Comparison of ENCODE assay signal across 9 mouse cellular contexts in the genomic region with DNA sequence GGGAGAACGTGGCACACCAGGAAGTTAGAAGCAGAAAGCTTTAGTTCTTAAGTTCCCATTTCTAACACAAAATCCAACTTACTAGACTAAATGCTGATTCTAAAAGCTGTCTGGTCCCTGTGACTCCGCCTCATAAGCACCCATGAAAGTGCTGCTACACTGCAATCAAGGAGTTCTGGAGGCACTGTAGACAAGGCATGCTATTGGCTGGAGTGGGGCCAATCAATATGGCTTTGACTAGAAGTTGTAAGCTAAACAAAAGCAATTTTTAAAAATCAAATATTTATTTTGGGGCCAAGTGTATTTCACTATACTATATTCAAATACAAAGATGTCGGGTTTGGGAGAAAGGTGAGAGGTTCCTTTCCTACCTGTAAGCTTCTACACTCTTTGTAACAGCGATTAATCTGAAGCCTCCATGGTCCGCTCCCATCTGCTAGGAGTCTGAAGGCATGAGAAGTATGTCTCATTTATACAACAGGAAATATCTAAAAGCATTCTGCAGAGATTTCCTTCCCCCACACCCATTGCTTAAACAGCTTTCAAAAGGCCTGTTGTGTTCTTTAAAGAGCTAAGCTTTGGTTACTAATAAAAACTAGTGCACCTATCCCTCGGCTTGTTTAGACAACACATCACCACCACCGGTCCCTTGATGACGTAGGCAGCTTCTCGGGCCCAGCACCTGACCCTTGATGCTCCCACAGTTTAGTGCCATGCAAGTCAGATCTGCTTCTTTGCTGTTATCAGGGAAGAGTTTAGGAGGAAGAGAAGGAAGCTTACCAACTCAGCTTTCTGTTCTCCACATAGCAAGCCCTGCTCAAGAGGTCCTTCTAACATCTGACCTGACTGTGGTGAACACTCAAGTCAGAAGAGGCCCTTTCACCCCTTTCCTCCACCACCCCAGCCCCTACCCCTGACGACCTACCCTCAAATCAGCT. TPM values are rescaled to one million over a fixed set of nuclear protein-coding genes. Genes with fewer than 3 reads are reported as not detected.
DNase-seq lines count a peak whose midpoint lies in the region; ATAC-seq and TF ChIP-seq lines count a peak whose summit lies in the region.
"Had no signal": no experiment of that assay in that cellular context is flagged by ENCODE, and none has a peak within 500 bp of the region (broad histone marks: within the 10 kb centered on the region; RNA-seq: fewer than 3 reads in every experiment).

No protein-coding gene starts in this region.

- TF ChIP-seq EP300 in heart, postnatal 0 days (IDR thresholded peaks at IDR 0.05; ENCODE audit: low read depth): no peak

- H3K4me3 ChIP-seq in kidney, embryonic 14.5 days (ENCODE audit: low read length): no peak overlapping the region
- H3K4me3 ChIP-seq in embryonic facial prominence, embryonic 13.5 days: no peak overlapping the region
- H3K4me3 ChIP-seq in heart, postnatal 0 days (ENCODE audit: low read depth, low read length): no peak overlapping the region
- H3K4me3 ChIP-seq in lung, embryonic 16.5 days (ENCODE audit: low read length): no peak overlapping the region

- no peak overlapping the region for H3K4me2 ChIP-seq in kidney, embryonic 14.5 days (replicated peaks; ENCODE audit: low read depth, low read length)
- no peak overlapping the region for H3K4me2 ChIP-seq in embryonic facial prominence, embryonic 13.5 days
- peak overlapping the region; percentile 22; the same call in 1 of the 2 replicates for H3K4me2 ChIP-seq in heart, postnatal 0 days (ENCODE audit: low read depth, low read length)
- peak overlapping the region; percentile 5; the same call in 1 of the 2 replicates for H3K4me2 ChIP-seq in lung, embryonic 16.5 days (ENCODE audit: low read depth, low read length)

- H3K27me3 ChIP-seq in kidney, embryonic 14.5 days (ENCODE audit: control insufficient read depth, insufficient read depth, low read length): no peaks in the 10 kb centered on the region
- H3K27me3 ChIP-seq in embryonic facial prominence, embryonic 13.5 days: no peaks in the 10 kb centered on the region
- H3K27me3 ChIP-seq in heart, postnatal 0 days (ENCODE audit: control insufficient read depth, insufficient read depth, low read length): no peaks in the 10 kb centered on the region
- no peaks in the 10 kb centered on the region for H3K27me3 ChIP-seq in lung, embryonic 16.5 days (ENCODE audit: control insufficient read depth, insufficient read depth, low read depth, low read length)

- no peaks in the 10 kb centered on the region for H3K9me3 ChIP-seq in kidney, embryonic 14.5 days (ENCODE audit: control insufficient read depth, low read length)
- H3K9me3 ChIP-seq in embryonic facial prominence, embryonic 13.5 days: no peaks in the 10 kb centered on the region
- no peaks in the 10 kb centered on the region for H3K9me3 ChIP-seq in heart, postnatal 0 days (replicated peaks; ENCODE audit: control insufficient read depth, low read length)
- H3K9me3 ChIP-seq in lung, embryonic 16.5 days (ENCODE audit: control insufficient read depth, low read length): no peaks in the 10 kb centered on the region

- H3K4me1 ChIP-seq in kidney, embryonic 14.5 days (ENCODE audit: control insufficient read depth, insufficient read depth, low read length): no peaks in the 10 kb centered on the region; the same call in 1 of the 2 replicates
- peaks cover 24% of the 10 kb centered on the region for H3K4me1 ChIP-seq in embryonic facial prominence, embryonic 13.5 days
- peaks cover 24% of the 10 kb centered on the region for H3K4me1 ChIP-seq in heart, postnatal 0 days (ENCODE audit: control insufficient read depth, insufficient read depth)
- peaks cover 26% of the 10 kb centered on the region for H3K4me1 ChIP-seq in lung, embryonic 16.5 days (replicated peaks; ENCODE audit: control insufficient read depth, insufficient read depth, low read length)

- DNase-seq in kidney, adult 18-20 months: no peak
- no peak for DNase-seq in heart, postnatal 0 days (ENCODE audit: low spot score)
- no peak for DNase-seq in urinary bladder, postnatal 4 days (ENCODE audit: low spot score in 2 of 2)
- no peak for DNase-seq in frontal cortex, postnatal 10 days (ENCODE audit: low spot score in 2 of 2)
- DNase-seq: adrenal gland, adult 8-10 months had no signal

- TF ChIP-seq CTCF in heart, postnatal 0 days (IDR thresholded peaks at IDR 0.05; ENCODE audit: low read depth): no peak

- H3K9ac ChIP-seq in kidney, embryonic 14.5 days (ENCODE audit: low read depth, low read length): no peak overlapping the region
- no peak overlapping the region for H3K9ac ChIP-seq in embryonic facial prominence, embryonic 13.5 days
- H3K9ac ChIP-seq in heart, postnatal 0 days (replicated peaks; ENCODE audit: low read depth, low read length): no peak overlapping the region
- no peak overlapping the region for H3K9ac ChIP-seq in lung, embryonic 16.5 days (ENCODE audit: low read length)
- H3K9ac ChIP-seq: liver, embryonic 14.5 days had no signal

- 0 out of 2 replicates have a peak overlapping the region, but pooled peaks have one; percentile 1 for H3K27ac ChIP-seq in kidney, embryonic 14.5 days (ENCODE audit: low read depth, low read length)
- H3K27ac ChIP-seq in embryonic facial prominence, embryonic 13.5 days: peak overlapping the region; percentile 55
- peak overlapping the region; percentile 88 for H3K27ac ChIP-seq in heart, postnatal 0 days (ENCODE audit: low read depth)
- peak overlapping the region; percentile 74 for H3K27ac ChIP-seq in lung, embryonic 16.5 days (ENCODE audit: low read length)
- H3K27ac ChIP-seq: liver, embryonic 14.5 days had no signal

- WGBS in kidney, embryonic 14.5 days: 76% methylated on average over 10 of the region's 10 CpGs
- 78% methylated on average over 10 of the region's 10 CpGs for WGBS in embryonic facial prominence, embryonic 13.5 days
- 50% methylated on average over 10 of the region's 10 CpGs for WGBS in heart, postnatal 0 days
- WGBS in lung, embryonic 16.5 days: 51% methylated on average over 10 of the region's 10 CpGs

- no peak for ATAC-seq in kidney, embryonic 14.5 days (ENCODE audit: low FRiP score, low TSS enrichment)
- no peak for ATAC-seq in embryonic facial prominence, embryonic 13.5 days (ENCODE audit: insufficient number of reproducible peaks, insufficient read depth, low FRiP score, low TSS enrichment, low read depth)
- ATAC-seq in heart, postnatal 0 days (ENCODE audit: insufficient read depth, low read depth): no peak
- ATAC-seq in lung, embryonic 16.5 days (ENCODE audit: low read depth): peak; percentile 32

- no peaks in the 10 kb centered on the region for H3K36me3 ChIP-seq in kidney, embryonic 14.5 days (ENCODE audit: control insufficient read depth, insufficient read depth, low read length)
- H3K36me3 ChIP-seq in embryonic facial prominence, embryonic 13.5 days: no peaks in the 10 kb centered on the region
- no peaks in the 10 kb centered on the region for H3K36me3 ChIP-seq in heart, postnatal 0 days (replicated peaks; ENCODE audit: control insufficient read depth, insufficient read depth, low read length)
- H3K36me3 ChIP-seq in lung, embryonic 16.5 days (ENCODE audit: control insufficient read depth, insufficient read depth, low read length): no peaks in the 10 kb centered on the region

RNA-seq across cellular contexts. Expression of a gene that starts 50.5 kb away (rescaled TPM):
- polyA plus RNA-seq in kidney, embryonic 14.5 days (2014; fragmentation: Nextera tagmentation; extraction: Ambion mirVana): 14.5 and 18.5 TPM in 2 replicates
- 12.5 and 12.9 TPM in 2 replicates for polyA plus RNA-seq in embryonic facial prominence, embryonic 13.5 days (2015; fragmentation: Nextera tagmentation; extraction: Ambion mirVana)
- total RNA-seq in heart, postnatal 0 days (2014; rRNA removed; ENCODE audit: low replicate concordance): 18.5 and 21.1 TPM in 2 replicates
- polyA plus RNA-seq in heart, postnatal 0 days (2015; fragmentation: Nextera tagmentation; extraction: Ambion mirVana): 8.0 and 8.2 TPM in 2 replicates
- 12.6 and 12.9 TPM in 2 replicates for polyA plus RNA-seq in lung, embryonic 16.5 days (2015; fragmentation: Nextera tagmentation; extraction: Ambion mirVana)

Comparison
In these comparisons a context has a peak if more than half of its experiments do, and no peak if none do; other contexts are left out.
1. H3K27ac ChIP-seq: peak in every context shown above with its lines; median percentile 88 in heart, postnatal 0 days; 74 in lung, embryonic 16.5 days; 55 in embryonic facial prominence, embryonic 13.5 days; 1 in kidney, embryonic 14.5 days.
2. H3K4me2 ChIP-seq: peak in heart, postnatal 0 days (single experiment) and lung, embryonic 16.5 days (single experiment); none in kidney, embryonic 14.5 days (single experiment) and embryonic facial prominence, embryonic 13.5 days (single experiment).